Mouse (Mus musculus) brain, embryonic 14.5 days (tissue): ENCODE measurements at regions not wholly inside any gene's neighbourhood (a gene's known extent, or its start where the extent isn't known, plus 50 kb on each side); places are given as distances from the start of the nearest gene placed in this dataset.

Experiments used
- CTCF ChIP-seq: fragments of 200-500 bp; IDR thresholded peaks from 2 replicates; pipeline ENCODE4 v1.5.1; 2012; ENCODE audit warnings: inconsistent platforms, mild to moderate bottlenecking, moderate library complexity, borderline replicate concordance; ENCODE audit not compliant: insufficient read depth, insufficient read length; ENCODE audit errors: extremely low read depth
- POLR2A ChIP-seq: fragments of 200-500 bp; IDR thresholded peaks from 2 replicates; pipeline ENCODE4 v1.6.1; 2012; ENCODE audit warnings: mild to moderate bottlenecking, inconsistent platforms, borderline replicate concordance; ENCODE audit not compliant: poor library complexity, insufficient read depth, insufficient read length, severe bottlenecking; ENCODE audit errors: extremely low read depth

- TF ChIP-seq POLR2A = no peak
- no peak for TF ChIP-seq CTCF
Measured at GRCm38 (mm10) chr3:35353920-35354319, 400.0 kb upstream of the Atp11b start.
